Mouse (Mus musculus) megakaryocyte, embryonic 14.5 days (primary cell): Measurements from ENCODE around the gene Krtap12-1.

Experiments
- FLI1 ChIP-seq: IDR thresholded peaks from 2 replicates; pipeline ENCODE4 v1.6.1; 2012; ENCODE audit warnings: low read length, inconsistent platforms, mixed read lengths
- GATA1 ChIP-seq: IDR thresholded peaks from 3 replicates; pipeline ENCODE4 v1.6.1; 2012; ENCODE audit warnings: mixed read lengths, low read length, inconsistent platforms, borderline replicate concordance

GRCm38 (mm10) chr10:77753448-77753847, 33.0 kb downstream of the Krtap12-1 start:
- TF ChIP-seq GATA1: no peak
- TF ChIP-seq FLI1: no peak
